Mouse (Mus musculus): ENCODE data around the gene Pacrg. TPM values are rescaled to one million over a fixed set of nuclear protein-coding genes. Genes with fewer than 3 reads are reported as not detected.

Pacrg gene
- total and polyA plus RNA-seq, 3 experiments: not detected

- Histone ChIP-seq H3K4me3 (ENCODE audit: control insufficient read depth in 1 of 2, insufficient read depth in 1 of 2, low read depth in 2 of 2, low read length in 2 of 2) (no peak overlapping the region), H3K27me3 (ENCODE audit: control insufficient read depth in 1 of 2, insufficient read depth in 2 of 2, low read length in 2 of 2) (no peaks in the 10 kb centered on the region), H3K4me1 (ENCODE audit: control insufficient read depth in 1 of 2, insufficient read depth in 2 of 2, low read length in 2 of 2) (no peaks in the 10 kb centered on the region), H3K79me2 (ENCODE audit: control insufficient read depth, insufficient read depth, low read length, poor library complexity) (no peaks in the 10 kb centered on the region), H3K36me3 (ENCODE audit: control insufficient read depth in 1 of 2, insufficient read depth in 2 of 2, low read length in 2 of 2) (no peaks in the 10 kb centered on the region), H3K27ac (ENCODE audit: control insufficient read depth, low read depth, low read length) (no peak overlapping the region), H3K9me3 (replicated peaks; ENCODE audit: insufficient read depth, low read length) (no peaks in the 10 kb centered on the region), H3K9ac (ENCODE audit: control insufficient read depth, low read depth, low read length, poor library complexity, severe bottlenecking) (no peak overlapping the region)
- no peak for DNase-seq (ENCODE audit: low read depth, low spot score)
- TF ChIP-seq TBP (IDR thresholded peaks at IDR 0.05; ENCODE audit: low read depth, low read length) (no peak), RCOR1 (IDR thresholded peaks at IDR 0.05; ENCODE audit: low read depth, low read length) (no peak), CHD1 (IDR thresholded peaks at IDR 0.05; ENCODE audit: low read depth, low read length) (no peak), USF2 (IDR thresholded peaks at IDR 0.05; ENCODE audit: borderline replicate concordance in 1 of 2, insufficient read depth in 1 of 2, low read depth in 1 of 2, low read length in 2 of 2) (no peak), HCFC1 (IDR thresholded peaks at IDR 0.05; ENCODE audit: low read depth, low read length) (no peak), EP300 (IDR thresholded peaks at IDR 0.05; ENCODE audit: low read depth in 1 of 2, low read length in 2 of 2) (no peak), RAD21 (IDR thresholded peaks at IDR 0.05; ENCODE audit: low read depth, low read length) (no peak), ETS1 (IDR thresholded peaks at IDR 0.05; ENCODE audit: low read depth, low read length) (no peak), TAL1 (IDR thresholded peaks at IDR 0.05; ENCODE audit: low read length) (no peak), MAFK (IDR thresholded peaks at IDR 0.05; ENCODE audit: borderline replicate concordance, low read depth, low read length) (no peak), SMC3 (IDR thresholded peaks at IDR 0.05; ENCODE audit: low read depth, low read length) (no peak), ZMIZ1 (IDR thresholded peaks at IDR 0.05; ENCODE audit: low read depth, low read length) (no peak), USF1 (IDR thresholded peaks at IDR 0.05; ENCODE audit: low read depth, low read length) (no peak), POLR2AphosphoS5 (IDR thresholded peaks at IDR 0.05; ENCODE audit: borderline replicate concordance, low read depth, low read length) (no peak), MYB (IDR thresholded peaks at IDR 0.05; ENCODE audit: low read depth, low read length) (no peak), ZC3H11A (IDR thresholded peaks at IDR 0.05; ENCODE audit: low read depth, low read length) (no peak), SIN3A (IDR thresholded peaks at IDR 0.05; ENCODE audit: low read length) (no peak), MAX (IDR thresholded peaks at IDR 0.05; ENCODE audit: low read length) (no peak)
Measured at GRCm38 (mm10) chr17:10455961-10456360, 384.1 kb downstream of the Pacrg start.

- Histone ChIP-seq H3K4me1 (ENCODE audit: control insufficient read depth in 1 of 2, insufficient read depth in 2 of 2, low read length in 2 of 2) (no peaks in the 10 kb centered on the region), H3K9ac (ENCODE audit: control insufficient read depth, low read depth, low read length, poor library complexity, severe bottlenecking) (no peak overlapping the region), H3K4me3 (ENCODE audit: control insufficient read depth in 1 of 2, insufficient read depth in 1 of 2, low read depth in 2 of 2, low read length in 2 of 2) (no peak overlapping the region), H3K27me3 (ENCODE audit: control insufficient read depth in 1 of 2, insufficient read depth in 2 of 2, low read length in 2 of 2) (no peaks in the 10 kb centered on the region), H3K36me3 (ENCODE audit: control insufficient read depth in 1 of 2, insufficient read depth in 2 of 2, low read length in 2 of 2) (no peaks in the 10 kb centered on the region), H3K79me2 (ENCODE audit: control insufficient read depth, insufficient read depth, low read length, poor library complexity) (no peaks in the 10 kb centered on the region), H3K27ac (ENCODE audit: control insufficient read depth, low read depth, low read length) (no peak overlapping the region), H3K9me3 (replicated peaks; ENCODE audit: insufficient read depth, low read length) (no peaks in the 10 kb centered on the region)
- no peak for DNase-seq (ENCODE audit: low read depth, low spot score)
- TF ChIP-seq E2F4 (IDR thresholded peaks at IDR 0.05; ENCODE audit: borderline replicate concordance, low read depth, low read length) (no peak), POLR2AphosphoS2 (IDR thresholded peaks at IDR 0.05; ENCODE audit: low read length) (no peak), USF2 (IDR thresholded peaks at IDR 0.05; ENCODE audit: borderline replicate concordance in 1 of 2, insufficient read depth in 1 of 2, low read depth in 1 of 2, low read length in 2 of 2) (no peak), MYB (IDR thresholded peaks at IDR 0.05; ENCODE audit: low read depth, low read length) (no peak), TBP (IDR thresholded peaks at IDR 0.05; ENCODE audit: low read depth, low read length) (no peak), POLR2A (IDR thresholded peaks at IDR 0.05; ENCODE audit: control insufficient read depth in 1 of 2, insufficient read depth in 1 of 2, low read depth in 1 of 2, low read length in 2 of 2, poor library complexity in 1 of 2) (no peak), MXI1 (IDR thresholded peaks at IDR 0.05; ENCODE audit: low read depth, low read length) (no peak), CTCF (IDR thresholded peaks at IDR 0.05 in 2 of 3, conservative IDR thresholded peaks at IDR 0.05 in 1 of 3; ENCODE audit: control insufficient read depth in 1 of 3, insufficient read depth in 1 of 3, low read depth in 2 of 3, low read length in 3 of 3, poor library complexity in 1 of 3, severe bottlenecking in 1 of 3) (no peak)
Measured at GRCm38 (mm10) chr17:10454406-10454805, 385.7 kb downstream of the Pacrg start.

Measured in MEL (cell line).